Mouse (Mus musculus) granulocyte monocyte progenitor cell, adult 5-6 weeks (primary cell): ENCODE data around the gene Commd8. TPM values are rescaled to one million over a fixed set of nuclear protein-coding genes. Genes with fewer than 3 reads are reported as not detected.

Source experiments
- ATAC-seq: replicated peaks from 2 replicates; pipeline ENCODE4 v1.8.0; 2016; ENCODE audit warnings: mild to moderate bottlenecking, moderate TSS enrichment, inconsistent platforms; ENCODE audit not compliant: poor library complexity, severe bottlenecking
- total RNA-seq, 2 experiments: library from RNA; stranded (forward) in 1 of 2; stranded (reverse) in 1 of 2; fragments of 200-712, 200-1000 nt in 1 of 2; fragments of >200 nt in 1 of 2; fragmentation: Nextera tagmentation in 1 of 2; gene quantifications; 2 replicates each; pipeline ENCODE4 v1.2.3; 2014 to 2017

Gene Commd8
- total RNA-seq (2014; fragmentation: Nextera tagmentation) (82.1 and 102 TPM in 2 replicates), total RNA-seq (2017) (69.2 and 82.3 TPM in 2 replicates)

DNA sequence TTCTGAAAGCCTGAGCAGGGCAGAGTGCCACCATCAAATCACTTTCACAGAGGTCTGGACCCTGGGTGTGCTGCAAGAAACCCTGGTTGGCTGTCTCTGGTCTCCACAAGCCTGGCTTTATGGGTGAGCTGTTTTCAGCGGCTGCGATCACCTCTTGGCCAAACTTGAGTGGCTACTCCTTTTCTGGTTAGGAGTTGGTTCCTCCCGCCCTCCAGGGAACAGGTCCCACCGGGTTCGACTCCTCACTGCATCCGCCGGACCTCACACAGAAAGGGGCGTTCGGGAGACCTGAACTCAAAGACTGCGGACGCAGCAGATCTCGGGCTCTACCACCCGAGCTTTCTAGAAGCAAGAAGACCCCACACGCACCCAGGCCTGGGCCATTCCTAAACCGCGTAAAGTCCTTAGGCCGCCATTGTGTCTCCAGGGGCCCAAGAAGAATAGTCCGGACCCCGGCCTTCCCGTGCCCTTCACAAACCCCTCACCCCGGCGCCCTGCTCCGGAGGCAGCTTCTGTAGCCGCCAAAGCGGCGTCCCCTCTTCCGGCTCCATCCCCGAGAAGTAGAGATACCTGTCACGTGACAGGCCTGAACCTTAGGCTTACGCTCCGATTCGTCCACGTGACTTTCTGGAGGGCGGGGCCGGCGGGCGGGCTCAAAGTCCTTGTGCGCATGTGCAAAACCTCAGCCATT is at the start of gene Commd8:
TSS of gene Commd8 (minus strand) at position 596 of the 691 bp plus-strand sequence.
- ATAC-seq: peak; percentile 67

GRCm38 (mm10) chr5:72211741-72212140 is 43.8 kb upstream of the Commd8 start:
- no peak for ATAC-seq

GRCm38 (mm10) chr5:72210812-72211139 is 42.8 kb upstream of the Commd8 start:
- no peak for ATAC-seq

DNA sequence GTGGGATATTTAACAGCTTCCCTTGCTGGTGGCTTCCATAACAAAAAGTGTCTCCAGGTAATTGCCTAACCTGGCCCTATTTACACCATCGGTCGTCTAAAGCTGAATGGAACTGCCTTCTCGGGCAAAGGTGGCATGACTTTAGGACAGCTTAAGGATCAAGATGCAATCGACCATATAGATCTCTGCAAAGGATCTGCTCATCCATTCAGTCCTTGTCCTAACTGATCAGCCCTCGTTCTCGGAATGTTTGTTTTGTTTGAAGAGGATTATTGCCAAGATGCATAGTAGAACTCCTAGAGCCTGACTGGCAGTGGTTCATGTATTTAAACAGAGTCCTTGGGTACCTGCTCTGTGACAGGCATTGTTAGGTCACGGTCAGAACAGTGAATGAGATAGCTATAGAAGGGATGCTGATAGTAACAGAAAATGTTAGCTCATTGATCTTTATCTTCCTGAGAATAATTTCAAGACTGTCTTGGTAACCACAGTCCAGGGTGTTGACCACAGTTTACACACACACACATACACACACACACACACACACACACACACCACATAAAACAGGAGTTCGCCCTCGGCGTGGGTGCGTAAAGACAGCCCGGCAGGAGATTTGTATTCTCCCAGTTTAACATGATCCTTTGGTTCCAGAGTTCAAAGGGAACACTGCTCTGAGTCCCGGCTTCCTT is 42.3 kb upstream of the Commd8 start:
- ATAC-seq: no peak

GRCm38 (mm10) chr5:72208515-72208914 is 40.5 kb upstream of the Commd8 start:
- ATAC-seq: peak; percentile 57

DNA sequence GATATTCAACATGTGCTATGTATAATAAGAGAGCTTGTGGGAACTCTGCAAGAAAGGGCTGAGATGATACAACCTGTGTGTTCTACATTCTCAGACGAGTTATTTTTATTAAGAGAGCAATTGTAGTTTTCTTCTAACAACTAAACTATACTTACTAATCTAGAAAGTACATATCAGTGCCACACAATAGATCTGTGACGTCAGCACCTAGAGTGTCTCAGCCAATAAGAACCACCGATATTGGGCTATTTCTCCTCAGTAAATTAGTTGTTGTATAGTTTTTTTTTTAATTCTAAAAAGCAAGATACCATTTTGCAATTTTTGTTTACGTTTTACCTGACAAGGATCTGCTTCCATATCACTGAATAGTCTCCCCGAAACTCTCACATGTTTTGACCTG is 37.3 kb upstream of the Commd8 start:
- ATAC-seq: no peak

GRCm38 (mm10) chr5:72204507-72204906 is 36.5 kb upstream of the Commd8 start:
- peak; percentile 44 for ATAC-seq

DNA sequence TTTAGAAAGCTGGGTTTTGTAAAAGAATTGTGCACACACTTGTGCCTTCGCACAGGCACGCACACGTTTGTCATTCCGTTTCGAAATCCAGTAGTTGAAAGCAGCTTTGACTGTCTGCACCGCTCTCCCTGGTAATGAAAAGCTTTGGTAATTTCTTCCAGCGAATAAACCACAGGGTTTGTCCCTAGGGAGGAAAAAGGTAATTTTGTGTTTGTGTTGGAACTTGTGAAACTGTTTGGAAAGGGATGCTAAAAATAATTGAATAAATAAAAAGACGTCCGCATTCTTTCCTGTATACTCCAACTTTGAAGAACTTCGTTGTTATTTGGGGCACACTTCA is 35.7 kb upstream of the Commd8 start:
- ATAC-seq: peak; percentile 24

GRCm38 (mm10) chr5:72203028-72203733 is 35.2 kb upstream of the Commd8 start:
- peak; percentile 97 for ATAC-seq

DNA sequence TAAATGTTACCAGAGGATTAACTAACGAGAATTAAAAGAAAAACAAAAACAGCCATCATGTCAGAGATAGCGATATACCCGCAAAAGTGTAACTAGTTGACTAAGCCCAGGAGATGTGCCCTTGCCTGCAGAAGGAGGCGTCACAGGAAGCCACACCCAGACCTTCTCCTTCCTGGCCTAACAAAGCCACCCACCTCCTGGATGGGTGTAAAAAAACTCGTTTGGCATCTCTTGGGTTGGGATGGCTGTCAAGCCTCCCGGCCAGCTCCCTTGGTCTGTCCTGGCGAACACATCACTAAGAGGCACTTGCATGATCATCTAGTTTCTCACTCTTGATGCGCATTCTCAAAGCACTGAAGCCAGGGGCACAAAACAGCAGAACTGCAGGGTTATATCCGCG is 34.0 kb upstream of the Commd8 start:
- no peak for ATAC-seq

- no peak for ATAC-seq
Observed at GRCm38 (mm10) chr5:72201600-72201999, 33.6 kb upstream of the Commd8 start.

GRCm38 (mm10) chr5:72195442-72195841 is 27.5 kb upstream of the Commd8 start:
- peak; percentile 55 for ATAC-seq

DNA sequence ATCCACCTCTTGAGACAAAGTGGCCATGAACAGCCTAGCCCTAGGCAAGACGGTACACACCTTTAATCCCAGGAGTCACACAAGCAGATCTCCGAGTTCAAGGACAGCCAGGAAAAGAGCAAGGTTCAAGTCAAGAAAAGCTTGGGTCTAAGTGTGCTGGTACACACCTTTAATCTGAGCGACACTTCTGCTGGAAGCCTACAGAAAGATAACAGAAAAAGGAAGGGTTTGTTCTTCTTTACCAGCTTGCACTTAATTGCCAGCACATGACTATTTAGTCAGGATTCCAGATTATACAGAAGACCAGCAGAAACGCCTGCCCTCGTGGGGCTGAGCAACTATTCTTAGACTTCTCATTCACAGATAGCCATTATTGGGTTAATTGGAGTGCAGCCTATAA is 23.9 kb upstream of the Commd8 start:
- ATAC-seq: no peak

GRCm38 (mm10) chr5:72191154-72191553 is 23.2 kb upstream of the Commd8 start:
- no peak for ATAC-seq

DNA sequence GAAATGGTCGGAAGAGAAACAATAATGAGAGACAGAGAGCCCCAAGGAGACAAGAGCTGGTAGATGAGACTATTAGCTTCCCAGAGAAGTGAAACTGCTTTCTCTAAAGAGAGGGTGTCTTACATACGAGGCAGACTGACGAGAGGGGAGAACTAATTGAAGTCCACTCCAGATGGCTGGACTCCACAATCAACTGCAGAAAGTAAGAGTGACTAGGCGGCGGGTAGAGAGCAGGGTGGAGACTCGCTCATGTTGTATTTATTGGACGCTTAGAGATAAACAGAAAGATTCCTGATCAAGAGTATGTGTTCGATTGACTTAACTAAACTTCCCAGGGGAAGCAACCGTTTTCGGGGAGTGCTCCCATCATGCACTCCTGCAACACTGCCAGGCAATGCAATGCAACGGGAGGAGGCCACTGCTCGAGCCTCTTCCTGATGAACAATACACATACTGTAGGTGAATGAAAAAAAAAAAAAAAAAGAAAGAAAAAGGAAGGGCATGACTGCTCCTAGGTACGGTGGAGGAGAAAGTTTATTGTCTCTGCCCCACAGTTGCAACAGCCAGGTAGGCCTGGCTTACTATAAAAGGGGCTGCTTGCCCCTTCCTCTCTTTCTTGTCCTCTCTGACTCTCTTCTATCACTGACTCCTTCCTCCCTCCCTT is 16.6 kb upstream of the Commd8 start:
- peak; percentile 60 for ATAC-seq

DNA sequence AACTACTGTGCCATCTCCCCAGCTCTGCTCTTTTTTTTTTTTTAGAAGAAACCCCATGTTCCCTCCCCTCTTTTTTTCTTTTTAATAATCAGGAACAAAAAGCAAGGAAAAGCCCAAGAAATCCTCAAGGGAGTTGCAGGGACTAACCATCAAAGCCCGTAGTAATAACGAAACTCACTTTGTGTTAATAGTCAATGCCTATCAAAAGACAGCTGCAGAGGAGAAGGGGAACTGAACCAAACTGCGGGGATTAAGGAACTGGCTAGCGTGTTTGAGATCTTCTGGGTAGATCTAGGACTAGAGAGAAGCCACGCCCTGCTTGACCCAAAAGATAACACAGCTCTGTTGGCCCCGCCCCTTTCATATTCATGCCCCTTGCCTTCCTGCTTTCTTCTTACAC is 15.9 kb upstream of the Commd8 start:
- peak; percentile 80 for ATAC-seq

DNA sequence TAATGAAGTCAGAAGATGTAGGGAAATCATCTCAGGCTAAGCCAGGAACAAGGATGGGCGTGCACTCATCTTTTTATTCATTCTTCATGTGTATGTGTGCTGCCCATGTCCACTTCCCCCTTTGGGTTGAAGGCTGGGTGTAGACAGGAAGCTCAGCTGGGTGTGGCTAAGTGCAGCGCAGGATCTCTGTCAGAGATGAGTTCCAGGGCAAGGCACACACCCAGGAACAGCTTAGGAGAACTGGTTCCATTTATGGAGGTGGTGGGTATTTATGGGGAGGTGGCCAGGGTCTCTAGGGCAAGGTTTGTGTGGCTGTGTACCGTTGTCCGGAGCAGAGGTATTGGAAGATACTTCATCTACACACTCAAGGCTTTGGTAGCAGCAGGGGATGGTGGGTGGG is 14.8 kb upstream of the Commd8 start:
- ATAC-seq: peak; percentile 71

DNA sequence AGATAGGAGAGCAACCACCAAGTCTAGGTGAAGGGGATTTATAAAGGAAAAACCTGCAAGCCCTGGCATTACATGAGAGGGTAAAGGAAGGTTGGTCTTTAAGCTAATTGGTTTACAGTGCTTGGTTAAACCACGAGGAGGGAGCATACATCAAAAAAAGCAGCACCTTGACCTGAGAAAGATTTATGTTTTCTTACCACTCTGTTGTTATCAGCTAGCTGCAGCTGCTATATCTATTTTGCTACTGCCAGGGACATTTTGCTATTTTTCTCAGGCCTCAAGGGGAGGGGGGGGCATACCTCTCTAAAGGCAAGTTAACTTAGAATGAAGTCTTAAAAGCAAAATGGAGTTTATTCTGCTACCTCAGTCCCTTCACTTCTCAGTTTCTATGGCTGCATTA is 13.2 kb upstream of the Commd8 start:
- ATAC-seq: no peak

- no peak for ATAC-seq
Observed at GRCm38 (mm10) chr5:72175530-72175929, 7.5 kb upstream of the Commd8 start.

DNA sequence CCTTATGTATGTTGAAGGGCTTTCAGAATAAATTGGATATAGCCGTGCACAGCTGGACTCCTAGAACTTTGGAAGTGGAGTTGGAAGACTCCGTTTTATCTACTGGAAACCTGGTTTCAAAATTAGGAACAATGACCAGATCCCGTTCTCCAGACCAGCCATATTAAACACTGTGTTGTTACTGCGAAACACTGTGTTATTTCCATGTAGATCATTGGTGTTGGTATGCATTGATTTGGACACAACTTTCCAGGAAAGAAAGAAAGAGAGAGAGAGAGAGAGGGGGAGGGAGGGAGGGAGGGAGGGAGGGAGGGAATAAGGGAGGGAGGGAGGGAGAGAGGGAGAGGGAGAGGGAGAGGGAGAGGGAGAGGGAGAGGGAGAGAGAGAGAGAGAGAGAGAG is 7.1 kb upstream of the Commd8 start:
- ATAC-seq: no peak

- ATAC-seq: no peak
Observed at GRCm38 (mm10) chr5:72173521-72173920, 5.5 kb upstream of the Commd8 start.
